Mouse (Mus musculus): ENCODE measurements at regions not wholly inside any gene's neighbourhood (a gene's known extent, or its start where the extent isn't known, plus 50 kb on each side); places are given as distances from the start of the nearest gene placed in this dataset.

GRCm38 (mm10) chr12:109738201-109738600 lies 138.1 kb upstream of the Rtl1 start:
- Histone ChIP-seq H3K27ac (no peak overlapping the region), H3K27me3 (no peaks in the 10 kb centered on the region), H3K4me2 (no peak overlapping the region), H3K4me1 (no peaks in the 10 kb centered on the region), H3K9ac (no peak overlapping the region), H3K4me3 (no peak overlapping the region), H3K36me3 (peaks cover 82% of the 10 kb centered on the region), H3K9me3 (no peaks in the 10 kb centered on the region)
- 95% methylated on average over 10 of the region's 10 CpGs for WGBS
- ATAC-seq (ENCODE audit: insufficient number of reproducible peaks, insufficient read depth, low FRiP score, low TSS enrichment, low read depth): no peak

GRCm38 (mm10) chr12:109738911-109739310 lies 138.8 kb upstream of the Rtl1 start:
- H3K36me3 ChIP-seq: peaks cover 82% of the 10 kb centered on the region
- H3K27me3 ChIP-seq: no peaks in the 10 kb centered on the region
- H3K9me3 ChIP-seq: no peaks in the 10 kb centered on the region
- H3K9ac ChIP-seq: no peak overlapping the region
- H3K4me1 ChIP-seq: no peaks in the 10 kb centered on the region
- no peak overlapping the region for H3K27ac ChIP-seq
- 92% methylated on average over 6 of the region's 6 CpGs for WGBS
- H3K4me3 ChIP-seq: no peak overlapping the region
- no peak overlapping the region for H3K4me2 ChIP-seq
- no peak for ATAC-seq (ENCODE audit: insufficient number of reproducible peaks, insufficient read depth, low FRiP score, low TSS enrichment, low read depth)

GRCm38 (mm10) chr12:109742486-109742885 lies 142.4 kb upstream of the Rtl1 start:
- H3K9ac ChIP-seq: no peak overlapping the region
- H3K4me2 ChIP-seq: no peak overlapping the region
- no peaks in the 10 kb centered on the region for H3K9me3 ChIP-seq
- H3K27ac ChIP-seq: no peak overlapping the region
- peaks cover 65% of the 10 kb centered on the region for H3K36me3 ChIP-seq
- no peak overlapping the region for H3K4me3 ChIP-seq
- H3K27me3 ChIP-seq: no peaks in the 10 kb centered on the region
- WGBS: 95% methylated on average over 11 of the region's 11 CpGs
- H3K4me1 ChIP-seq: peaks cover 13% of the 10 kb centered on the region
- no peak for ATAC-seq (ENCODE audit: insufficient number of reproducible peaks, insufficient read depth, low FRiP score, low TSS enrichment, low read depth)

- 88% methylated on average over 24 of the region's 24 CpGs for WGBS
- peaks cover 16% of the 10 kb centered on the region for H3K4me1 ChIP-seq
- ATAC-seq (ENCODE audit: insufficient number of reproducible peaks, insufficient read depth, low FRiP score, low TSS enrichment, low read depth): no peak
- peaks cover 58% of the 10 kb centered on the region for H3K36me3 ChIP-seq
- no peaks in the 10 kb centered on the region for H3K27me3 ChIP-seq
- no peaks in the 10 kb centered on the region for H3K9me3 ChIP-seq
- no peak overlapping the region for H3K27ac ChIP-seq
- no peak overlapping the region for H3K9ac ChIP-seq
- H3K4me2 ChIP-seq: no peak overlapping the region
- no peak overlapping the region for H3K4me3 ChIP-seq
Observed at GRCm38 (mm10) chr12:109743036-109743650, 143.0 kb upstream of the Rtl1 start.

GRCm38 (mm10) chr12:109744186-109744585 lies 144.1 kb upstream of the Rtl1 start:
- no peak overlapping the region for H3K9ac ChIP-seq
- no peak overlapping the region for H3K27ac ChIP-seq
- H3K27me3 ChIP-seq: no peaks in the 10 kb centered on the region
- H3K36me3 ChIP-seq: peaks cover 48% of the 10 kb centered on the region
- 93% methylated on average over 4 of the region's 4 CpGs for WGBS
- peaks cover 26% of the 10 kb centered on the region for H3K4me1 ChIP-seq
- no peak overlapping the region for H3K4me2 ChIP-seq
- no peaks in the 10 kb centered on the region for H3K9me3 ChIP-seq
- no peak overlapping the region for H3K4me3 ChIP-seq
- ATAC-seq (ENCODE audit: insufficient number of reproducible peaks, insufficient read depth, low FRiP score, low TSS enrichment, low read depth): no peak

- Histone ChIP-seq H3K9me3 (no peaks in the 10 kb centered on the region), H3K36me3 (peaks cover 34% of the 10 kb centered on the region), H3K27ac (peak overlapping the region; percentile 17; the same call in 1 of the 2 replicates), H3K4me1 (peaks cover 38% of the 10 kb centered on the region), H3K4me2 (no peak overlapping the region), H3K4me3 (no peak overlapping the region), H3K9ac (no peak overlapping the region), H3K27me3 (0 out of 2 replicates have a peak, but pooled peaks cover 4% of the 10 kb centered on the region)
- ATAC-seq (ENCODE audit: insufficient number of reproducible peaks, insufficient read depth, low FRiP score, low TSS enrichment, low read depth): no peak
- 49% methylated on average over 15 of the region's 15 CpGs for WGBS
Observed at GRCm38 (mm10) chr12:109745731-109746484, 145.8 kb upstream of the Rtl1 start.

GRCm38 (mm10) chr12:109747201-109747600 lies 147.1 kb upstream of the Rtl1 start:
- H3K36me3 ChIP-seq: peaks cover 26% of the 10 kb centered on the region
- 89% methylated on average over 5 of the region's 5 CpGs for WGBS
- peaks cover 38% of the 10 kb centered on the region for H3K4me1 ChIP-seq

GRCm38 (mm10) chr12:109747776-109748175 lies 147.6 kb upstream of the Rtl1 start:
- H3K4me3 ChIP-seq: no peak overlapping the region
- no peak for ATAC-seq (ENCODE audit: insufficient number of reproducible peaks, insufficient read depth, low FRiP score, low TSS enrichment, low read depth)
- no peak overlapping the region for H3K4me2 ChIP-seq
- WGBS: 80% methylated on average over 13 of the region's 13 CpGs
- no peak overlapping the region for H3K27ac ChIP-seq
- H3K9ac ChIP-seq: no peak overlapping the region
- peaks cover 38% of the 10 kb centered on the region for H3K4me1 ChIP-seq
- H3K9me3 ChIP-seq: no peaks in the 10 kb centered on the region
- H3K36me3 ChIP-seq: peaks cover 20% of the 10 kb centered on the region
- peaks cover 5% of the 10 kb centered on the region; the same call in 1 of the 2 replicates for H3K27me3 ChIP-seq

More at GRCm38 (mm10) chr12:109747201-109747600, 147.1 kb upstream of the Rtl1 start:
- Histone ChIP-seq H3K4me2 (no peak overlapping the region), H3K4me3 (no peak overlapping the region), H3K27me3 (peaks cover 5% of the 10 kb centered on the region; the same call in 1 of the 2 replicates), H3K27ac (no peak overlapping the region), H3K9ac (no peak overlapping the region), H3K9me3 (no peaks in the 10 kb centered on the region)
- no peak for ATAC-seq (ENCODE audit: insufficient number of reproducible peaks, insufficient read depth, low FRiP score, low TSS enrichment, low read depth)

- no peak overlapping the region for H3K4me3 ChIP-seq
- peaks cover 13% of the 10 kb centered on the region for H3K36me3 ChIP-seq
- H3K27me3 ChIP-seq: peaks cover 5% of the 10 kb centered on the region; the same call in 1 of the 2 replicates
- peak overlapping the region; percentile 34 for H3K27ac ChIP-seq
- 73% methylated on average over 12 of the region's 12 CpGs for WGBS
- no peak overlapping the region for H3K9ac ChIP-seq
- peak overlapping the region; percentile 54; the same call in 1 of the 2 replicates for H3K4me2 ChIP-seq
- peaks cover 38% of the 10 kb centered on the region for H3K4me1 ChIP-seq
- no peaks in the 10 kb centered on the region for H3K9me3 ChIP-seq
- no peak for ATAC-seq (ENCODE audit: insufficient number of reproducible peaks, insufficient read depth, low FRiP score, low TSS enrichment, low read depth)
Observed at GRCm38 (mm10) chr12:109748326-109749059, 148.4 kb upstream of the Rtl1 start.

GRCm38 (mm10) chr12:109749256-109749655 lies 149.1 kb upstream of the Rtl1 start:
- no peak overlapping the region; the same call in 1 of the 2 replicates for H3K4me3 ChIP-seq
- peak overlapping the region; percentile 40 for H3K27ac ChIP-seq
- H3K4me2 ChIP-seq: peak overlapping the region; percentile 54
- no peaks in the 10 kb centered on the region for H3K9me3 ChIP-seq
- peaks cover 5% of the 10 kb centered on the region; the same call in 1 of the 2 replicates for H3K36me3 ChIP-seq
- ATAC-seq (ENCODE audit: insufficient number of reproducible peaks, insufficient read depth, low FRiP score, low TSS enrichment, low read depth): 0 out of 2 replicates have a peak, but pooled peaks have one; percentile 16
- 16% methylated on average over 2 of the region's 2 CpGs for WGBS
- H3K9ac ChIP-seq: no peak overlapping the region
- peaks cover 5% of the 10 kb centered on the region; the same call in 1 of the 2 replicates for H3K27me3 ChIP-seq
- H3K4me1 ChIP-seq: peaks cover 38% of the 10 kb centered on the region

- Histone ChIP-seq H3K27me3 (peaks cover 5% of the 10 kb centered on the region; the same call in 1 of the 2 replicates), H3K4me3 (peak overlapping the region; percentile 27), H3K27ac (peak overlapping the region; percentile 40; the same call in 1 of the 2 replicates), H3K36me3 (0 out of 2 replicates have a peak, but pooled peaks cover 4% of the 10 kb centered on the region), H3K9me3 (no peaks in the 10 kb centered on the region), H3K4me1 (peaks cover 38% of the 10 kb centered on the region), H3K4me2 (peak overlapping the region; percentile 54), H3K9ac (peak overlapping the region; percentile 59; the same call in 1 of the 2 replicates)
- ATAC-seq (ENCODE audit: insufficient number of reproducible peaks, insufficient read depth, low FRiP score, low TSS enrichment, low read depth): peak; percentile 43; the same call in 1 of the 2 replicates
- WGBS: 3% methylated on average over 14 of the region's 14 CpGs
Observed at GRCm38 (mm10) chr12:109749711-109750243, 149.6 kb upstream of the Rtl1 start.
